Mouse (Mus musculus): ENCODE results near the gene Top3b.
"Not testable (repeated sequence)": the region's sequence is repeated elsewhere in the genome, so short reads cannot be mapped to it uniquely, and the experiment has no call there.

Top3b gene

GRCm38 (mm10) chr16:16897056-16897584 is 26.6 kb downstream of the Top3b start:
- no peak for DNase-seq

DNA sequence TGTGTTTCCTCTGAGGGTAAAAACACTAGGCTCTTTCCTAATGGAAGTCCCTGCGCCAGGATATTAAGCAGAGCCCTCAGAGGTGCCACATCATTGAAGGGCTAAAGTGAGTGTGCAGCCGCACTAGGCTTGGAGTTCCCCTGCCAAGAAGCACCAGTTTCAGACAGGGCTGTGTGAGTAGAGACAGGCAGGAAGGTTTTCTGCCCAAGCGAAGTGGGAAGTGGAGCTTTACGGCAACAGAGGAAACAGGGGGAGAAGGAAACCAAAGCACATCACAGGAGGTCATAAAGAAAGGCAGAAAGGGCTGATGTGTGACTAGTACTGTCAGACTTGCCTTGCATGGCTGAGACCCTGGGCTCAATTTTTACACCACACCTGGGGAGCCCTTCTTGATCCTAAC is 31.8 kb downstream of the Top3b start:
- no peak for DNase-seq

DNA sequence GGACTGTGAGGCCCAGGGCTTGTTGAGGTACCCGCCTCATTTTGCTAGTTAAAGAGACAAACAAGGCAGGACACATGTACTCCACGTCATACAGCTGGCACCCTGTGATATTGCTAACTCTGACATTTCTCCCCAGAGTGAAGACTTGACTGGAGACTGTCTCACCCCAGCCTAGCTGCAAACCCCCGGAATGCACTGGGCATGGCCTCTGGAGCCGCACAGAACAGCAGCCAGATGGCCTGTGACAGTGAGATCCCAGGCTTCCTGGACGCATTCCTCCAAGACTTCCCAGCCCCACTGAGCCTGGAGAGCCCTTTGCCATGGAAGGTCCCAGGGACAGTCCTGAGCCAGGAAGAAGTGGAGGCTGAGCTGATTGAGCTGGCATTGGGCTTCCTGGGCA is 32.7 kb downstream of the Top3b start:
- DNase-seq: no peak

DNA sequence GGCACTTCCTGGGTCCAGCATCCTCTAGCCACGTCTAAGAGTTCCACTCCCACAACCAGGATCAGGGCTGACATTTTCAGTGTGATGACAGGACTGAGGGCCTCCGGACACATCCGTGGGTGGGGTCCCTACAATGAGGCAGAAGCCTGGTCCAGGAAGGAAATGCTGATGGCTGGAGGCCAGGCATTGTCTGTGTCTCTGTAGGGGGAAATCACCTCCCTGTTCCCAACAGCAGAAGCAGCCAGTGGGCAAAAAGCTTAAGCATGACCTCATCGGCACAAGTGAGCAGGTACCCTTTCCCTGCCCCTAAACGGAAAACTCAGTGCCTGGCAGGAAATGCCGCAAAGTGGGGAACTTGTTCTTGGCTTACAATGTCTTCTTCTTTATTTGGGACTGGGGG is 37.3 kb downstream of the Top3b start:
- peak; percentile 95 for DNase-seq

DNA sequence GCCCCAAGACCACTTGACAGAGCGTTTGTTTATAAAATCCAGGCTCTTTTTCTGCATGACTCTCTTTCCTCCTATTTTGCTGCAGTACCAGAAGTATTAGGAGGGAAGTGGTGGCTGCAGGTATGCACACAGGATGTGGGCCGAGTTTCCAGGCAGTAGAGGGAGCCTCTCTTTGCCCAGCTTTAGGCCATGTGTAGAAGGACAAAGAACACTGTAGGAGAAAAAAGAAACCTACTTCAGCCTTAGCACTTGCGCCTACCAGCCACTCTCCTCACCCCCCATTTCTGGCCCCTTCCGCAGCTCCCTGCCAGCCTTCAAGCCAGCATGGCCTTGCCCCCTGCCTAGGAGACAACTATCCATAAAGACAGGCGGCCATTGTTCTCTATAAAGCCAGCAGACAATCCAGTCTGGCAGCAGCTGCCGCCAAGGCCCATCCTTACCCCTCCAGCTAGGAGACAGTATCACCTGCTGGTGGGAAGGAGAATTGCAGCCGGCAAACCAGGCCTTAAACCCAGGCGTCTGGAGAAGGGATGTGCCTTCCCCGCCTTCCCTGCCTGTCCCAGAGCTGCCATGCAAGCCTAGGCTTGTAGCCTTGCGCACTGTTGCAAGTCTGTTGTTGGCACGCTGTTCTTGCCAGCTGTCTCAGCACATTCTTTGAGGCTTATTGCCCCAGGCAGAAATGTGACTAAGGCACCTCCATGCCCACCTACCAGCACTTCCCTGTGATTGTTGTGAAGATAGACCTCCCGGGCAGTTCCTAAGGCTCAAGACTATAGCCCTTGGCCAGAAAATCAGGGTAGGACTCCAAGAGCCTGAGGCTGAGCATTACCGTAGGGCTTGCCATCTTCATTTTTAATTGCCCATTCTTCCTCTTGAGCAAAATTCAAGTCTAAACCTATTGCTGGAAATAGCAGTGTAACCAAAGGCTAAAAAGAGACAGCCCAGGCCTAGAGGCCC is 41.4 kb downstream of the Top3b start:
- DNase-seq: peak; percentile 88

DNA sequence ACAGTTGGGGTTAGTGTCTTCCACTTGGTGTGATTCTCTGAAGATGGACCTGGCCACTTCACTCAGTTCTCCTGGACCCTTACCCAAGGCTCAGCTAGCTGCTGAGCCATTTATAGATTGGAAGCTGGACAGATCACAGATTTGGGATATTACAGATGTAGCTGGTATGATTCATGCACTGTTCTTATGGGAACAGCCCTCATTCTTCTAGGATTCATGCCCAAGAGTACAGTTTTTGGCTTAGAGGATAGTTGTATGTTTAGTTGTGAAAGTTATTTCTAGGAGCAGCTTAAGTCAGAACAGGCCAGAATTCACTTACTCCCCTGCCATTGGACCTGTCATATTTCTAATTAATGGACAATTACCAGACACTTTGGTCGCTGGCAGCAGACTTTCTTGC is 42.9 kb downstream of the Top3b start:
- no peak for DNase-seq

DNA sequence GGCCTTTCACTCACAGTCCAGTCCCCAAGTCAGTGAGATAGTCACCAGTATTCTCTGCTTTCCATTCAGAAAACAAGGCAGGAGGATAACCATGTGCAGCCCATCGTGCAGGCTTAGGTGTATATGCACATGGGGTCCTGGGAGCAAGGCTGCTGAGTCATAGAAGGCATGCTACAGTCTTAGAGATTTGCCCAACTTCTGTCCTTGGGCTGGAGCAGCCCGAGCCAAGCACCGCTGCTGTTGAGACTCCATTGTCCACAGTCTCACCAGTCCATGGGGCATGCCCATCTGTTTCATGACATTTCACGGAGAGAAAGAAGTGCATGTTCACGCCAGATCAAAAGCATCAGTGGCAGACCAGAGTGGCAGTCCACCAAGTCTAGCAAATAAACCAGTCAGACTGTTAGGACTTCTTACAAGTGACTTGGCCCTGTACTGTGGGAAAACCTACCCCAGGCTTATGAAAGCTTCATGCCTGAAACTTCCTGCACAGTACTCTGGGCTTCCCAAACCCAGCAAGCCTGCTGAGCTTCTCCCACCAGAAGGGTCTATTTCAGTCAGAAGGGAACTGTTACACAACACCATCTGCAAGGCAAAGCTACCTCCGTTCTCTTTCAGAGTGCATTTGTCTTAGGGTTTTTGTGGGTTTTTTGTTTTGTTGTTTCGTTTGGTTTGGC is 48.0 kb downstream of the Top3b start:
- no peak for DNase-seq

- peak; percentile 58 for DNase-seq
These were observed 50.5 kb downstream of the Top3b start for GRCm38 (mm10) chr16:16921021-16921435.

DNA sequence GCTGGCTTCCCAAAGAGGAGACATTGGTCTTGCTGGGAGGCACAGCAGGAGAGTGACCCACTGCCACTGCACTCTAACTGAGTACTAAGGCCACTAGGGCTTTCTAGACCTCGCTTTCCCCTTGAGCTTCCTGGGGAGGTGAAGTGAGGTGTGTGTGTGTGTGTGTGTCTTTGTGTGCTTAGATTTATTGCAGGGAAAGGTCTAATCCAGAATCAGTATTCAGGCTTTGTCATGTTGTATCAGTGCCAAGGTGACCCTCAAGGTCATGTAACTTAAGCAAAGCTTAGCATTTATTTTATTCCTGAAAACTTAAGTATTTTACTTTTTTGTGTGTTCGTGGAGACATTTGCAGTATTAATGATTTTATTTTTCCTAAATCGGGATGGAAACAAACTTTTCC is 53.9 kb downstream of the Top3b start:
- DNase-seq: no peak

DNA sequence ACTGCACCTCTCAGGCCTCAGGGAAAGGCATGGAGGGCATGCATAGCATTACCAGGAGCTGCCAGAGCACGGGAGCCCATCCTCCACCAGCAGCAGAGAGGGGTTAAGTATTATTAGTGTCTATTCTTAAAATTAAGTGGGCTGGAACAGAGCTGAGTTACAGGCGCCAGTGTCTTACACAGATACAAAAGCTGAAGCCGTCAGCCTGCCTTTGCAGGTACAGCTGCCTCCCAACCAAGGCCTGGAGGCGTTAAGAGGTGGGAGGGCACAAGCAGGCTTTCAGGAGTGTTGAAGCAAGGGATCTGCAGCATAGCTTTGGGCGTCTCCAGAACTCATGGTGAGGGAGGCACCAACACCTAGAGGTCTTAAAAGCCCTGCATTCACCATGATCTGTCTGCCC is 56.0 kb downstream of the Top3b start:
- DNase-seq: no peak

- DNase-seq: not testable (repeated sequence)
These were observed 58.4 kb downstream of the Top3b start for GRCm38 (mm10) chr16:16928908-16929307.

- no peak for DNase-seq
These were observed 59.8 kb downstream of the Top3b start for GRCm38 (mm10) chr16:16930326-16930725.

GRCm38 (mm10) chr16:16930810-16931296 is 60.3 kb downstream of the Top3b start:
- no peak for DNase-seq

- DNase-seq: no peak
These were observed 69.0 kb downstream of the Top3b start for GRCm38 (mm10) chr16:16939543-16939942.

GRCm38 (mm10) chr16:16941078-16941477 is 70.5 kb downstream of the Top3b start:
- no peak for DNase-seq

All from lung, postnatal 36 days (tissue).